Mouse (Mus musculus): ENCODE measurements around the gene Tap2. TPM values are rescaled to one million over a fixed set of nuclear protein-coding genes. Genes with fewer than 3 reads are reported as not detected.

Gene Tap2
- 0.62 and 1.1 TPM in 2 replicates for polyA plus RNA-seq (2012; rRNA removed)

GRCm38 (mm10) chr17:34203444-34203843 is at the start of gene Tap2:
Gene Tap2 (plus strand): TSS chr17:34203527.

GRCm38 (mm10) chr17:34187261-34187916 is 15.9 kb upstream of the Tap2 start, which contains the start of the genes Tap1 and Psmb9:
Gene Tap1 (plus strand): TSS chr17:34187553.
Gene Psmb9 (minus strand): TSS chr17:34187764.

GRCm38 (mm10) chr17:34196941-34197894 is 6.1 kb upstream of the Tap2 start, which contains the start of gene Psmb8:
Gene Psmb8 (plus strand): TSS chr17:34197721.

GRCm38 (mm10) chr17:34238706-34239105 is 35.4 kb downstream of the Tap2 start, which contains the start of gene H2-Ob:
Gene H2-Ob (plus strand): TSS chr17:34238903.

GRCm38 (mm10) chr17:34257594-34258375 is 54.5 kb downstream of the Tap2 start, which contains the start of gene H2-Ab1:
Gene H2-Ab1 (plus strand): TSS chr17:34257689.

Other genes starting within 250 kb of the Tap2 start
- gene Vps52, start 247.7 kb upstream of the Tap2 start, polyA plus RNA-seq (2012; rRNA removed): 44.6 and 48.5 TPM in 2 replicates
- gene Rps18, start 247.5 kb upstream of the Tap2 start, polyA plus RNA-seq (2012; rRNA removed): 1,239 and 1,610 TPM in 2 replicates
- 26.7 and 37.4 TPM in 2 replicates for gene H2-K1, start 203.2 kb upstream of the Tap2 start, polyA plus RNA-seq (2012; rRNA removed)
- gene Ring1, start 178.8 kb upstream of the Tap2 start, polyA plus RNA-seq (2012; rRNA removed): 55.3 and 116 TPM in 2 replicates
- 96.6 and 160 TPM in 2 replicates for gene H2-Ke6, start 175.5 kb upstream of the Tap2 start, polyA plus RNA-seq (2012; rRNA removed)
- gene Slc39a7, start 171.8 kb upstream of the Tap2 start, polyA plus RNA-seq (2012; rRNA removed): 118 and 126 TPM in 2 replicates
- gene Rxrb, start 171.7 kb upstream of the Tap2 start, polyA plus RNA-seq (2012; rRNA removed): 70.8 and 149 TPM in 2 replicates
- 7.9 and 11.4 TPM in 2 replicates for gene Col11a2, start 164.1 kb upstream of the Tap2 start, polyA plus RNA-seq (2012; rRNA removed)
- gene H2-Oa, start 111.2 kb upstream of the Tap2 start, polyA plus RNA-seq (2012; rRNA removed): 0.30 and 0.45 TPM in 2 replicates
- 5.2 and 6.9 TPM in 2 replicates for gene H2-DMa, start 84.0 kb upstream of the Tap2 start, polyA plus RNA-seq (2012; rRNA removed)
- 188 and 203 TPM in 2 replicates for gene Brd2, start 80.9 kb upstream of the Tap2 start, polyA plus RNA-seq (2012; rRNA removed)
- gene H2-DMb2, start 60.2 kb upstream of the Tap2 start, polyA plus RNA-seq (2012; rRNA removed): 0.04 and 0.15 TPM in 2 replicates
- gene H2-DMb1, start 50.5 kb upstream of the Tap2 start, polyA plus RNA-seq (2012; rRNA removed): 0.34 and 0.46 TPM in 2 replicates
- gene Tap1, start 16.0 kb upstream of the Tap2 start, polyA plus RNA-seq (2012; rRNA removed): 0.89 and 1.6 TPM in 2 replicates
- 0.78 and 0.89 TPM in 2 replicates for gene Psmb9, start 15.8 kb upstream of the Tap2 start, polyA plus RNA-seq (2012; rRNA removed)
- gene Psmb8, start 5.8 kb upstream of the Tap2 start, polyA plus RNA-seq (2012; rRNA removed): 2.1 and 2.8 TPM in 2 replicates
- gene H2-Ob, start 35.4 kb downstream of the Tap2 start, polyA plus RNA-seq (2012; rRNA removed): not detected in 2 replicates
- 2.3 and 2.9 TPM in 2 replicates for gene H2-Ab1, start 54.2 kb downstream of the Tap2 start, polyA plus RNA-seq (2012; rRNA removed)
- 0.07 and 0.08 TPM in 2 replicates for gene H2-Aa, start 84.3 kb downstream of the Tap2 start, polyA plus RNA-seq (2012; rRNA removed)
- 0.67 and 0.79 TPM in 2 replicates for gene H2-Eb1, start 102.3 kb downstream of the Tap2 start, polyA plus RNA-seq (2012; rRNA removed)
- 0.01 and 0.02 TPM in 2 replicates for gene H2-Eb2, start 122.1 kb downstream of the Tap2 start, polyA plus RNA-seq (2012; rRNA removed)
- gene Btnl2, start 151.3 kb downstream of the Tap2 start, polyA plus RNA-seq (2012; rRNA removed): 0.05 and 0.06 TPM in 2 replicates
- not detected in 2 replicates for gene Btnl1, start 173.6 kb downstream of the Tap2 start, polyA plus RNA-seq (2012; rRNA removed)
- gene BC051142, start 195.3 kb downstream of the Tap2 start, polyA plus RNA-seq (2012; rRNA removed): 4.8 and 7.0 TPM in 2 replicates